Mouse (Mus musculus) gastrocnemius, postnatal 36 days (tissue): Measurements from ENCODE around the gene Drosha. TPM values are rescaled to one million over a fixed set of nuclear protein-coding genes. Genes with fewer than 3 reads are reported as not detected.

ENCODE experiments used
- DNase-seq, 2 experiments: peaks; one replicate each; pipeline ENCODE4 v3.0.0; 2022
- intact Hi-C: fragments of 180-260 bp; cut with DNase I; formaldehyde crosslinking; loops from one replicate; pipeline ENCODE4 v1.15.1; 2025
- total RNA-seq, 2 experiments: library from RNA; stranded (reverse); gene quantifications; 2 replicates each; pipeline ENCODE4 v1.2.3; 2021

The Drosha gene
- total RNA-seq, 2 experiments from 2014 or later = 26.3 to 32.5 TPM

DNA sequence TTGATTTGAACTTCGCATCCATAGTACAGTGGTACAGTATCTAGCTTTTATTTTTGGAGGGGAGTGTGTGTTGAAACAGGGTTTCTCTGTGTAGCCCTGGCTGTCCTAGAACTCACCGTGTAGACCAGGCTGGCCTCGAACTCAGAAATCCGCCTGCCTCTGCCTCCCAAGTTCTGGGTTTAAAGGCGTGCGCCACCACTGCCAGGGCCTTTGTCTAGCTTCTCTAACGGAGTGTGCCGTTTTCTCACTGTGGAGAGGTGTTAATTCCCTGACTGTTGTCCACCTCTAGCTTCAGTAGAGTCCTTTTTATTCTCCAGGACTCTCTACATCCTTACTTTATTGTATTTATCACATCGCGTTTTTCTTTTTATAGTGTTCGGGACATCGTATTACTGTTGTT, 793 bp downstream of the Drosha start:
- intact Hi-C loops = no loop called here
- DNase-seq = no peak

DNA sequence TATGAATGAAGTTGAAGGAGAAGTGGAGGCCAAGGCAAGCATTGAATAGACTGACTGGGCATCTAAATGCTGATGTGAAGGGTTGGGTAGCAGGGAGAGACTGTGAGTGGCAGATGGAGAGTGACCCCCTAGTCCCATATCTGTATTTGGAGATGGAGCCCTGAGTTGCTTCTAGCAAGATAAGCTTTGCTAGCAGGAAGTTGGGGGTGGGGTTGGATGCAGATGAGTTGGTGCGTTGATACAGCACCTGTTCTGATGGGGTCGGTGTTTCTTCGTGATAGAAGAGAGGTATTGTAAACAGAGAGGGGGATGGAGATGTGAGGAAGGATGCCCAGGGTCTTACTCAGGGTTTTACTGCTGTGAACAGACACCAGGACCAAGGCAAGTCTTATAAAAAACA, 5.3 kb downstream of the Drosha start:
- no peak for DNase-seq
- intact Hi-C loops = no loop called here

DNA sequence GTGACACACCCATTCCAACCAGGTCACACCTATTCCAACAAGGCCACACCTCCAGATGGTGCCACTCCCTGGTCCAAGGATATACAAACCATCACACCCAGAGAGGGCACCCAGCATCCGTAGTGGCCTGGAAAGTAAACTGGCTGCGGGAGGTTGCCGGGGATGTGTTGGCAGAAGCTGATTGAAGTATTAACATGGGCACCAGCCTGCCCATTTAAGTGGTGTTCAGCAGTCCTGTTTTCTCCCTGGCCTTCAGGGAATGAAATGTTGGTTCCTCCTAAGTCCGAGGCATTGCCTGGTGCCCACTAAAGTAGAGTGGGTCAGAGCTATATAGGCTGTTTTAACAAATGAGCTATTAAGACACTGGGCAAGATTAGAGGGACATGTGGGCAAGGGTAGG, 8.0 kb downstream of the Drosha start:
- intact Hi-C loops = no loop called here
- no peak for DNase-seq

DNA sequence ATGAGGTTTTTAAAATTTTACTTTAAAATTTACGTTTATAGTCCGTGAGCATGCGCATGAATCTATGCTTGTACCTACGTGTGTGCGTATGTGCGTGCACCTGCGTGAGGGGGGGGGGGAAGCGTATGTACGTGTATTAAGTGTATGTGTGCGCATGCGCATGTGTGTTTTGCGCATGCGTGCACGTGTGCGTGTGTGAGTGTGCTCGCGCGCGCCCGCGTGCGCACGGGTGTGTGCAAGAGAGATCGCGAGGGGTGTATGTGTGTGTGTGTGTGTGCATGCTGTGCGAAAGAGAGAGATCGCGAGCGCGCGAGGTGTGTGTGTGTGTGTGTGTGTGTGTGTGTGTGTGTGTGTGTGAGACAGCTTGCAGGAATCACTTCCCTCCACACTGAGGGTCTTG, 8.8 kb downstream of the Drosha start:
- intact Hi-C loops = no loop called here
- DNase-seq = no peak

DNA sequence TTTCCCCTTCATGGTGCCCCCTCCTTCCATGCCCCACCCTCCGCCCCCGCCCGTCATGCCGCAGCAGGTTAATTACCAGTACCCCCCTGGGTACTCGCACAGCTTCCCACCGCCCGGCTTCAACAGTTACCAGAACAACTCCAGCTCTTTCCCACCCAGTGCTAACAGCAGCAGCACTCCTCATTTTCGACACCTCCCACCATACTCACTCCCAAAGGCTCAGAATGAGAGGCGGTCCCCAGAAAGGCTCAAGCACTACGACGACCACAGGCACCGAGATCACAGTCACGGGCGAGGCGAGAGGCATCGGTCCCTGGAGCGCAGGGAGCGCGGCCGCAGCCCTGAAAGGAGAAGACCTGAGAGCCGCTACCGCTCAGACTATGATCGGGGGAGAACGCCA, 9.6 kb downstream of the Drosha start:
- DNase-seq = no peak
- intact Hi-C loops = no loop called here

DNA sequence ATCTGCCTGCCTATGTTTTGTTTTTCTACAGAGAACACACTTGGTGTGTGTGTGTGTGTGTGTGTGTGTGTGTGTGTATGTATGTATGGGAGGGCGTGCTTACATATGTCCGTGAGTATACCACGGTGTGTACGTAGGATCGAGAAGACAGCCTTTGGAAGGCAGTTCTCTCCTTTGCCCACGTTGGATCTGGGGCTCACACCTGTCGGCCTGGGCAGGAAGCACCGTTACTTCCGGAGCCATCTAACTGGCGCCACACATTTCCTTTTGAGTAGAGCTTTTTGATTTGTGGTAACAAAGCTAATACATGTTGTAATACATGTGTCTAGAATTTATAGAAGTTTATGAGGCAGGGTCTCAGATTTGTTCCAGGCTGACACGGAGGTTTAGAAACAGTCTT, 16.1 kb downstream of the Drosha start:
- intact Hi-C loops = no loop called here
- no peak for DNase-seq

DNA sequence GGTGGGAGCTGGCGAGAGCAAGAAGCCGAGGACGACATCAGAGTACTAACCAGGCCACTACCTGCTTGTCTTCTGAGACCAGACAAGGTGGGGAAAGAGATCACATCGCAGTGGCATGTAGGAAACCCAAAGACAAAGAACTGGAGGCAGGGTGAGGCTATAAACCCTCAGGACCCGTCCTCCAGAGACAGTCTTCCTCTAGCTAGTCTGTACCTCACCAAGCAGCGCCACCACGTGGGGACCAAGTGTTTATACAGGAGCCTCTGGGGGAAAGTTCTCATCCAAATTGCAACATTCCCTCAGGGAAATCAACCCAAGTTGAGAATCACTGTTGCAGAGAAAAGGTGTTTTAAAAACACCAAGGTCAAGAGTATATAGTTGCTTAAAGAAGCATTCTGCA, 18.2 kb downstream of the Drosha start:
- intact Hi-C loops = no loop called here
- DNase-seq = no peak

DNA sequence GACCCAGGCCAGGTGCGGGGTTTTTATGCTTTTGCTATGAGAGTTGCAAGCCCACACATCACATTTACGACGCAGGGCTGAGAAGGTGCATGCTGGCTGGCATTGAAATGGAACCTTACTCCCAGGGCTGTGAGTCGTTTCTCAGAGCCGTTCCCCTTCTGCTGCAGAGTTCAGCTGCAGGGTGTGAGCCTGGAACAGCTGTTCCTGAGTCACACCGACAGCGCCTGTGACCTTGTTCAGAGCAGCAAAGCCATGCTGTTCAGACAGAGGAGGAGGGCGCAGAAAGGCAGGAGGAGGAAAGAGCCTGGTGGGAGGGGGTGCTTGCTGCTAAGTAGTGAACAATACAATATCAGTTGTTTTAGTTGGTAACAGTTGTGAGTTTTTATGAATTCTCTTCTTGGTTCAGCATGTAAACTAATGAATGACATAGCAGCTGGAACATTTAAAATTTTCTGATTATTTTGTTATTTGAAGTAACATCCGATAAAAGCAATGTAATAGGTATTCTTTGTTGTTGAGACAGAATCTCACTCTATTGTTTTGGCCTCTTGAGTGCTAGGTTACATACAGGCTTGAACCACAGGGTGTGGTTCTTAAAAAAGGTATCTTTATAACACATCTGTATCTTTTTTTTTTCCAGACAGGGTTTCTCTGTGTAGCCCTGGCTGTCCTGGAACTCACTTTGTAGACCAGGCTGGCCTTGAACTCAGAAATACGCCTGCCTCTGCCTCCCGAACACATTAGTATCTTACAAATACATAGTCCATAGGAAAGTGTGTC, 23.8 kb downstream of the Drosha start:
- no peak for DNase-seq
- intact Hi-C loops = no loop called here

DNA sequence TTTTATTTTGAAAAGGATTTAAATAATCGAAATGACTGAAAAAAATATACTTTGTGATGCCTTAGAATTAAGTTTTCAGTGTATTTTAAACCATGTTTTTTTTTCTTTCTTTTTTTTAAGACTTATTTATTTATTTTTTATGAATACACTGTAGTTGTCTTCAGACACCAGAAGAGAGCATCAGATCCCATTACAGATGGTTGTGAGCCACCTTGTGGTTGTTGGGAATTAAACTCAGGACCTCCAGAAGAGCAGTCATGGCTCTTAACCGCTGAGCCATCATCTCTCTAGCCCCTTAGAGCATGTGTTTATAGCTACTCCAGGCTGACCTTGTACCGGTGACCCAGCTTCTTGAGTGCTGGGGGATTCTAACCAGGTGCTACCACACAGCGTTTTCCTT, 24.8 kb downstream of the Drosha start:
- intact Hi-C loops = no loop called here
- no peak for DNase-seq

DNA sequence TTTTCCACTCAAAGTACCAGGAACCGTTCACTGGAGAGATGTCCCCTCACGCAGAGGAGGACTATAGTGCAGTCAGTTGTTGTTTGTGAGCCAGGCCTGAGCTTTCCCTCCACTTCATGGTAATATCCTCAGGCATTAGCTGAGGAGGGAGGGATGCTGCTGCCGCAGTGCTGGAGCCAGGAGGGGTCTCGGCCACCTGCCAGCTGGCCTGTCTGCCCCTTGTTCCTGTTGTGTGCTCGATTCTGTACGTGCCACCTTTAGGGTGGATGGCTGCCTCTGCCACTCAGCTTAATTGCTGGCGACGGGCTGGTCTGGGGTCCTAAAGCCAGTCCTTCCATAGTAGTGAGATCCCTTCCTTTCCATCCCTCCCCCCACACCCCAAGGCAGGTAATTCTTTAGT, 28.9 kb downstream of the Drosha start:
- intact Hi-C loops = no loop called here

DNA sequence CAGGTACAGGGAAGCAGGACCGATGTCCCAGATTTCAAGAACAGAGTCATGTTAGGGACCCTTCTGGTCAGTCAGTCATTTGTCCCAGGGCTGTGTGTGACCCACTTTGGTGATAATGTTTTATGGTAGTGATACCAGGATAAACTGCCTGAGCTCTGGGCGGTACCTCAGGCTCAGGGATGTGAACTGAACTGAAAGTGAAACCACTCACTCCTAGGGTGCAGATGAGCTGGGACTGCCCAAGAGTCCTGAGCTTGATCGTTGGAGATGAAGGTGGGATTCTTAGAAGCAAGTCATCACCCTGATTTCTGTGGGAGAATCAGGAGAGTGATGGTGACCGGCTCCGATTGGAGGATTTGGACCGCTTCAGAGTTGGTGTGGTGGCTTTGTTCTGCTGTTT, 32.2 kb downstream of the Drosha start:
- no peak for DNase-seq
- intact Hi-C loops = no loop called here

More for the DNA sequence above, 28.9 kb downstream of the Drosha start:
- no peak for DNase-seq

DNA sequence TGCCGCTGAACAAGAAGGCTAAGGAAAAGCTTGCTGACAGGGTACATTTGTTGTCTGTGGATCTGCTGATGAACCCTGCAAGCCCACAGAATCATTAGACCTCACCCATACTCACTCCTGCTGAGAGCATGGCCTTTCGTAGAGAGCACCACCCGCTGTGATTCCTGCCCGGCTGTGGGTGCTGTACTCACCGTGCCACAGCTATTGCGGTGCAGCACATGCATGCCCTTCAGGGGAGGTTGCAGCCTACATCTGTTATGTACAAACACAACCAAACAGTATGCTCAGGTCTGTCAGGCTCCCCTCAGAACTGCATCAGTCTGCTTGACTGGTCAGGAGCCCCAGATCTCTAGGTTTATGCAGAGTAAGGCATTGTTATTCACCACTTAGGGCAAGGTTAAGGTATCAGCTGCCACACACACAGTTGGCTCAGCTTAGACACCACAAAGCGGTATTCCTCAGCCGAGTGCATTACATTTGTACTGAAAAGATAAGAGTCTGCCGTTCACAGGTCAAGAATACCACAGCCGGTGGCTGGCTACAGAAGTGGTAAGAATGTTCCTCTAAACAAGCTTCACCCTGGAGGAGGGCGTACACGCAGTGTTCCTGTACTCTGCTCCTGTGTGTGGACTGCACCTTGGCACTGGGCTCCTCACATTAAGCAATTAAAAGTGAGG, 33.4 kb downstream of the Drosha start:
- no peak for DNase-seq
- intact Hi-C loops = no loop called here

DNA sequence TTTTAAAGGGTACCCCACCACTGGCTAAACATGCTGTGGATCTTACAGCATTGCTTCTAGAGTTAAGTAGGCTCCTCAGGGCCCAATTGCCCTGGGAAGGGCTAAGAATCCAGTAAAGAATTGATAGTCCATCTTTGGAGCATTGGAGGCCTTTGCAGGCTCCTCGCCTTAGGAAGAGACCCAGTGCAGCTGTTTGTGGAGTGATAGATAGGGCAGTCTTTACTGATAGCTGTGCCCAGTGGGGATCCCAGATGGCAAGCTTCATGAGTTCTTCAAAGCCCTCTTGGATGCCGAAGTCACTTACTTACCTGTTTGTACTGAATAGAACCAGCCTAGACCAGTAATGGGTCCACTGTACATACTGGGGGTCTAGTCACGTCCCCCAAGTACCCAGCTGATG, 34.0 kb downstream of the Drosha start:
- intact Hi-C loops = no loop called here
- no peak for DNase-seq

DNA sequence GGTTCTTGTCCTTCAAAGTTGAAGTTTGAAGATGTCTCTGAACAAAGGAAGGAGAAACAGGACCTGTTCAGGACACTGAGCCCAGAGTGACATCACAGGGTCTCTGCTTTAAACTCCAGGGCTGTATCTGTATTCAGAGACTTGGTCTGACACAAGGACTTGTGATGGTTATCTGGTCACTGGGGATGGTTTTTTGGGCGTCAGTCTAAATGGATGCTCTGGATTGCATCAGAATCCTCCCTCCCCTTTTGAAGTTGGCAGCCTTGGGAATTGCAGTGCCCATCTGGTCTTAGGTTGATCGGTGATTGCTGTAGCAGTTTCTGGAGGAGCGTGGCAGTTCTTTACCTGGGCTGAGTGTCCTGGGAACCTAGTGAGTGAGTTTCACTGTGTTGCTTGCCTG, 37.4 kb downstream of the Drosha start:
- intact Hi-C loops = no loop called here
- DNase-seq = no peak

DNA sequence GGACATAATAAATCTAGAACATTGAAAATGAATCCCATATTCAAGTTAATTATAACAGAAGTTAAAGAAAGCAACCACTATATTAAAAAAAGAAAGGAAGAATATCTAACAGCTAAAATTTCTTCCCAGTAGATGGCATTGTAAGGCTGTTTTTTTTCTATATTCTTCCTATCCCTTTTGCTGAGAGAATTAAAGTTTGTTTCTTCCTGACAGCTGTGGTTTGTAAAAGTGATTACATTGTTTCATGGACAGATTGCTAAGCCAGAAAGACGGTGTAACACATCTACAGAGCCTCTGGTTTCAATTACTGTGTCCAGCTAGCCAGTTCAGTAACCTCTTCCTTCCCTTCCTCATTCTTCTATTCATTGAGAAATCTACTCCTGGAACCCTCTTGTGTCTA, 39.1 kb downstream of the Drosha start:
- intact Hi-C loops = no loop called here
- no peak for DNase-seq

DNA sequence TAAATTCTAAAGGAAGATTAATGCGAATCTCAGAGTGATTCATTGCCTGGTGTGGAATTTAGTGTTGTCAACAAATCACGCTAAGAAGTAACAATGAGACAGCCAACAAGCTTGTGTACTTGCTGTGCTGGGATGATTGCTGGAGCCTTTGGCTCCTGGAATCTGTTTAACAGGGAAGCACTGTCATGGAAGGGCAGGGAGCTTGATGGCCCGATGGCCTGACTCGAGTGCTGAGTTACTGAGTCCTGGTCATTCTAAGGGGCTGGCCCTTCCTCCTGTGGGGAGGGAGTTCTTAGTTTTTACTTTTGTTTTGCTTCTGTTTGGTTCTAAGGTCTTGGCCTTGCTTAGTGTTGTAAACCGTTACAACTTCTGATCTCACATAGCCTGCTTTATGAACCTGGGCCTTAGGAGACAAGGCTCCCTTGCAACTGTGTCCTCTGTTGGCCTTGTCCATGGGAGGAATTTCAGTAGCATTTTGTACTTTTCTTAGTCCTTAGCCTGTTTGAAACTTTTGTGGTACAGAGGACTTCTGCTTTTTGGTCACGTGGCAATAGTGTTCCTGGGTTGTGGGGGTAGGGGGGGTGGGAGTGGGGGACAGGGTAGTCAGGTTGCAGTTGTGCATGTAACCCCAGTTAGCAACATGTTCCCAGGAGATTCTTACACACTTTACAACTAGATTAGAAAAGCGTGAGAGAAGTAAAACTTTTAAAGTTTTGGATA, 41.1 kb downstream of the Drosha start:
- DNase-seq = no peak
- intact Hi-C loops = no loop called here

DNA sequence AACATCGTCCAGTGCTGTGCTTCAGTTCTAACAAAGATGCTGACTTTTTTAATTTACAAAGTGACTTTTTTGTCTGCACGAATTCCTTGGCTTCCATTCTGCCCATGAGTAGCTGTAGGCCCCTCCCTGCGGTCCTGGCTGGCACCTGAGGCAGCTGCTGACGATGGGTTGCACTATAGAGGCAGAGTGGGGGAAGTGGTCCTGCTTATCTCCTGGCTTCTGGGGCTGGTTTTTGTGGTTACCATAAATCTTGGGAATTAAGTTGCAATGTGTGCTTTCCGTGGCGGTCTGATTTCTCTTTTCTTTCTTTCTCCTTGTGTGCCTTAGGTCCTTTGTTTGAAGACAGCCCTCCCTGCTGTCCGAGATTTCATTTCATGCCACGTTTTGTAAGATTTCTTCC, 42.7 kb downstream of the Drosha start:
- intact Hi-C loops = no loop called here
- no peak for DNase-seq

DNA sequence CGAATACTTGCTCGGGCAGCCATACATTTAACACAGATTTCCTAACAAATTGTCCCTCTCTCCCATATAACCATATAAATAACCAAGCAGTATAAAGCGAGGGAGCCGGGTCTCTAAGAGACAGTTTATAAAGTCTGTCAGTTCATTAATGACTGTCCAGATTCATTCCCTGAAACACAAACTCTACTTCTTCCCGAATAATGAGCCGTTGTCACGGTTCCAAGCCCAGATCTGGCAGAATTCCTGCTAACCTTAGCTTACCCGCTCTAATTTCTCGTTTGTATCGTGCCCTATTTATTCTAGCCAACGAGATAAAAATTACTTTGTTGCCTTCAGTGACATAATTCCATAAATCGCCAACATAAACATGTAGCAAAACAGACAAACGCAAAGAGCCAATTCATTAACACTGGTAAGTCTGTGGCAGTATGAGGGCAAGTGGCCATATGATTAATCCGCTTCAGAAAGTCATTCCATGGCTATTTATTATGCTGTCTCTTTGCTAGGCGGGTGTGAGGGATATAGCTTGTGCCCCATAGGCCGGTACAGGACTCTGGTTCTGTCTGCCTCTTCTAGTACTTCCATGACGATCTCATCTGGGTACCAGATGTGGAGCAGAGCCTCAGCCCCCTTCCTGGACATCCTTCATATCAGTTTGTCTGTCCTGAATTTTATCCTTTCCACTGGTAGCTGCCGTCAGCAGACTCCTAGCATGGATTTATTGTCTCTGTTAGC, 51.0 kb downstream of the Drosha start:
- no peak for DNase-seq
- intact Hi-C loops = no loop called here

DNA sequence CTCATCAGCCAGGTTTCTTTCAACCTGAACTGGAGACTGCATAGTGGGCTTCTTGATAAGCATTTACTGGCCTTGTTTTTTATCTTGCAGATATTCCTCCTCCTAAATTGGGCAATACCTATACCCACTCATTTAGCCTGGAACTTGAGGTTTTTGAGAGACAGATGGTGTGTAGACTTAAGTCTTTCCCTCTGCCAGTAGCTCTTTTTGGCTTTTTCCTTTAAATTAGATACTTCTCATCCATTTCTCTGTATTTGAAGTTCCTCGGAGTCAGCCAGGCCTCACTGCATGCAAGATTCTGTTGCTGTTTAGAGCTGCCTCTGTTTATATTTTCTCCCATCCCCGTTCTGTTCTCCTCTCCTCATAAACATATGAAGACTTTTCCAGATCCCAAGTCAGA, 51.7 kb downstream of the Drosha start:
- intact Hi-C loops = no loop called here
- no peak for DNase-seq

DNA sequence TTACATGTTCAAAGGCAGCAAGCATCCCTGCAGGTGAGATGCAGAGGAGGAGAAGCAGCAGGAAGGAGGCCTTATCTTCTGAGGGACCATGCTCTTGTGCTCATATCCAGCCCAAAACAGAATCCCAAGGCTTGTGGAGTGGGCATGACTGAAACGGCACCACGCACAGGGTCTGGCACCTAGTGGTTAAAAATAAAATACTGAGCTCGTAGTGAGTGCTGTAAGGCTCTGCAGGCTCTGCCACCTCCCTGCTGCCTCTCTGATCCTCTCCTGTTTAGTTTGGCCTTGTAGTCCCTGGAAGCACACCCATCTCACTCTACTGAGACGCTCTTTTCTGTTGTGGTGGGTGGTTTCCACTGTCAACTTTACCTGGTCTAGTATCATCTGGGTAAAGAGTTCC, 52.3 kb downstream of the Drosha start:
- intact Hi-C loops = no loop called here
- no peak for DNase-seq

DNA sequence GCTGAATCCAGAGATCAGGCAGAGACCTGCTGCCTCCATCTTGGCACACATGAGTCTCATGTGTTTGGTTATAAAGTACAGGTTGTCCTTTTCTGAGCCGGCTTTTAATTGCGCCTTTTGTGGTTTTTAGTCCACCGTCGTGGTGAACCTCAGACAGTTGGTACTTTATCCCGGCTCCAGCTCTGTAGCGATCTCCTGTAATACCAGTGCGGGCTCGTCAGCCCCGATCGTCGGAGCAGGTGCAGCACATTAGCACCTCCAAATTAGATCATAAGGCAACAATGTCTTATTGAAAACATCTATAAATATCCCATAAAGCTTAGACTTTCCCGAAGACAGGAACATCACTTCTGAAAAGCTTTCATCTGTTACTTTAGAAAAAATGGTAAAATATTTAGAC, 53.3 kb downstream of the Drosha start:
- intact Hi-C loops = no loop called here
- DNase-seq = no peak
